Mouse (Mus musculus): ENCODE results near the gene Ppdpf. TPM values are rescaled to one million over a fixed set of nuclear protein-coding genes. Genes with fewer than 3 reads are reported as not detected.

Ppdpf gene
- 154 TPM for polyA plus RNA-seq (2017; shearing (Covaris generic))

GRCm38 (mm10) chr2:181187121-181188000 lies at the start of gene Ppdpf:
Gene Ppdpf (plus strand): TSS chr2:181187247.

GRCm38 (mm10) chr2:181156248-181157121 lies 30.6 kb upstream of the Ppdpf start, which contains the start of gene Eef1a2:
Gene Eef1a2 (minus strand): TSS chr2:181157014.

GRCm38 (mm10) chr2:181202422-181202821 lies 15.4 kb downstream of the Ppdpf start, which contains the start of gene Ptk6:
Gene Ptk6 (minus strand): TSS chr2:181202789.

GRCm38 (mm10) chr2:181213021-181213445 lies 26.0 kb downstream of the Ppdpf start, which contains the start of gene Srms:
Gene Srms (minus strand): TSS chr2:181213185.

GRCm38 (mm10) chr2:181219538-181220216 lies 32.6 kb downstream of the Ppdpf start, which contains the start of gene Fndc11:
Gene Fndc11 (plus strand): TSS chr2:181220013.

Other genes starting within 250 kb of the Ppdpf start
- gene Nkain4, start 232.5 kb upstream of the Ppdpf start, polyA plus RNA-seq (2017; shearing (Covaris generic)), result not detected
- gene Arfgap1, start 220.0 kb upstream of the Ppdpf start, polyA plus RNA-seq (2017; shearing (Covaris generic)), result 68.9 TPM
- 1.5 TPM for gene Col20a1, start 200.7 kb upstream of the Ppdpf start, polyA plus RNA-seq (2017; shearing (Covaris generic))
- gene Chrna4, start 143.7 kb upstream of the Ppdpf start, polyA plus RNA-seq (2017; shearing (Covaris generic)), result not detected
- gene Kcnq2, start 51.9 kb upstream of the Ppdpf start, polyA plus RNA-seq (2017; shearing (Covaris generic)), result not detected
- not detected for gene Eef1a2, start 30.2 kb upstream of the Ppdpf start, polyA plus RNA-seq (2017; shearing (Covaris generic))
- gene Ptk6, start 15.5 kb downstream of the Ppdpf start, polyA plus RNA-seq (2017; shearing (Covaris generic)), result 0.09 TPM
- gene Srms, start 25.9 kb downstream of the Ppdpf start, polyA plus RNA-seq (2017; shearing (Covaris generic)), result 0.49 TPM
- not detected for gene Fndc11, start 32.8 kb downstream of the Ppdpf start, polyA plus RNA-seq (2017; shearing (Covaris generic))
- gene Helz2, start 54.8 kb downstream of the Ppdpf start, polyA plus RNA-seq (2017; shearing (Covaris generic)), result 18.9 TPM
- gene Gmeb2, start 100.8 kb downstream of the Ppdpf start, polyA plus RNA-seq (2017; shearing (Covaris generic)), result 35.9 TPM
- not detected for gene Stmn3, start 127.3 kb downstream of the Ppdpf start, polyA plus RNA-seq (2017; shearing (Covaris generic))
- gene Rtel1, start 132.5 kb downstream of the Ppdpf start, polyA plus RNA-seq (2017; shearing (Covaris generic)), result 89.7 TPM
- gene Zgpat, start 177.7 kb downstream of the Ppdpf start, polyA plus RNA-seq (2017; shearing (Covaris generic)), result 109 TPM
- gene Arfrp1, start 178.2 kb downstream of the Ppdpf start, polyA plus RNA-seq (2017; shearing (Covaris generic)), result 133 TPM
- gene Lime1, start 192.8 kb downstream of the Ppdpf start, polyA plus RNA-seq (2017; shearing (Covaris generic)), result 242 TPM

All from naive thymus-derived CD4-positive, alpha-beta T cell, adult 5 months (primary cell).